Mouse (Mus musculus): Measurements from ENCODE around the gene Dapk2. TPM values are rescaled to one million over a fixed set of nuclear protein-coding genes. Genes with fewer than 3 reads are reported as not detected.

The Dapk2 gene
- polyA plus RNA-seq, 1 experiment from 2014 or later = 9.0 TPM

DNA sequence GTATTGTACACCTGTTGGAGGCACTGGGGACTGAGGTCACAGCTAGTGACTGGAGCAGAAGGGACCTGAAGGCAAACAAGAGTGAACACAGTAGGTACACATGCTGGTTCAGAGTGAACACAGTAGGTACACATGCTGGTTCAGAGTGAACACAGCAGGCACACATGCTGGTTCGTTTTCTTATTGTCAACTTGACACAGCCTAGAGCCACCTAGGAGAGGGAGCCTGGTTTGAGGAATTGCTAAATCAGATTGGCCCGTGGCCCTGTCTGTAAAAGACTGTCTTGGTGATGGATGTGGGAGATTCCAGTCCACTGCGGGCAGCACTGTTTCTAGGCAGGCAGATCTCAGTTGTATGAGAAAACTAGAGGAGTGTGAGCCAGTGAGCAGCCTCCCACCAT is 25.0 kb downstream of the Dapk2 start:
- H3K27me3 ChIP-seq (ENCODE audit: control insufficient read depth, insufficient read depth, low read length) = no peaks in the 10 kb centered on the region

DNA sequence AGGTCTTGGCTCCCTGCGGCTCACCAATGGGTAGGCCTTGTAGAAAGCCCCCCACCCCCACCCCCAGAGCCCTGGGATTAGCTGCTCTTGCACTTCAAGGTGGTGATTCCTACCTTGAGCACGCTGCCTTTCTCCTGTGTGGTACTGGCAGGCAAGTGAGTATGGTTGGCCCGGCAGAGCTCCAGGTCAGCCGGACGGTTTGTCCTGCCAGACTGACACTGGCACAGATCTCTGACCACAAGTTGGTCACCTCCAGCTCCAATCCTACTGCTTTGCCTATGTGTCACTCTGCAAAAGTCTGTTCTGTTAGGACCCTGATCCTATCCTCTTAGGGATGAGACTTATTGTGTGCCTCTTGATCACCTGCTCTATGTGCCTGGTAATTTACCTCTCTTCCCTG is 26.5 kb downstream of the Dapk2 start:
- no peak for DNase-seq (ENCODE audit: low spot score)
- WGBS = 58% methylated on average over 5 of the region's 5 CpGs
- no peak overlapping the region for H3K27ac ChIP-seq (ENCODE audit: low read depth, low read length)

More for the DNA sequence above, 25.0 kb downstream of the Dapk2 start:
- no peak for ATAC-seq (replicated peaks; ENCODE audit: low FRiP score)
- Histone ChIP-seq H3K9ac (ENCODE audit: low read length) (no peak overlapping the region), H3K9me3 (ENCODE audit: control insufficient read depth, low read length) (no peaks in the 10 kb centered on the region), H3K4me1 (replicated peaks; ENCODE audit: control insufficient read depth, insufficient read depth, low read length) (peaks cover 6% of the 10 kb centered on the region), H3K4me3 (ENCODE audit: low read depth, low read length) (no peak overlapping the region), H3K27ac (ENCODE audit: low read depth, low read length) (no peak overlapping the region), H3K4me2 (ENCODE audit: low read depth, low read length, severe bottlenecking) (no peak overlapping the region), H3K36me3 (ENCODE audit: control insufficient read depth, insufficient read depth, low read length) (no peaks in the 10 kb centered on the region)
- no peak for DNase-seq (ENCODE audit: low spot score)
- WGBS = 82% methylated on average over 3 of the region's 3 CpGs

DNA sequence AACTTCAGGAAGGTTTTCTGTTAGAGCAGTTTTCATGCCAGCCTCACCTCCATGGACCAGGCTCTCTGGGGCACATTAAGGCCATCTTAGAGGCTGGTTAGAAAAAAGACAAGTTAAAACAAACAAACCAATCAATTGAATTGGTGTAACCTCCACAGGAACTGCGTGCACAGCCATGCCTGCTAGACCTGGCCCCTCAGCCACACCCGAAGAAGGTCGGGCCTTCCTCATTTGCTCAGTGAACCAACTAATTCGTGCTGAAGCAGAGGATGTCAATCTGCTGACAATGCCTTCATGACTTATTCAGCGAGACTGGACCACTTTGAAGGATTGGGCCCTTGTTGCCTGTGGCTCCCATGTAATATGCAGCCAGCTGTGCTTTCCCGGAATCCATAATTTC is 28.4 kb downstream of the Dapk2 start:
- Histone ChIP-seq H3K27me3 (ENCODE audit: control insufficient read depth, insufficient read depth, low read length) (no peaks in the 10 kb centered on the region), H3K4me3 (ENCODE audit: low read depth, low read length) (no peak overlapping the region), H3K27ac (ENCODE audit: low read depth, low read length) (0 out of 2 replicates have a peak overlapping the region, but pooled peaks have one; percentile 12), H3K9ac (ENCODE audit: low read length) (no peak overlapping the region), H3K9me3 (ENCODE audit: control insufficient read depth, low read length) (no peaks in the 10 kb centered on the region), H3K4me1 (replicated peaks; ENCODE audit: control insufficient read depth, insufficient read depth, low read length) (peaks cover 6% of the 10 kb centered on the region), H3K4me2 (ENCODE audit: low read depth, low read length, severe bottlenecking) (no peak overlapping the region), H3K36me3 (ENCODE audit: control insufficient read depth, insufficient read depth, low read length) (no peaks in the 10 kb centered on the region)
- DNase-seq (ENCODE audit: low spot score) (no peak), ATAC-seq (replicated peaks; ENCODE audit: low FRiP score) (peak; percentile 44; the same call in 1 of the 2 replicates)
- WGBS = 14% methylated on average over 6 of the region's 6 CpGs

More for the DNA sequence above, 26.5 kb downstream of the Dapk2 start:
- Histone ChIP-seq H3K4me3 (ENCODE audit: low read depth, low read length) (no peak overlapping the region), H3K9ac (ENCODE audit: low read length) (no peak overlapping the region), H3K27me3 (ENCODE audit: control insufficient read depth, insufficient read depth, low read length) (no peaks in the 10 kb centered on the region), H3K4me1 (replicated peaks; ENCODE audit: control insufficient read depth, insufficient read depth, low read length) (peaks cover 6% of the 10 kb centered on the region), H3K4me2 (ENCODE audit: low read depth, low read length, severe bottlenecking) (no peak overlapping the region), H3K9me3 (ENCODE audit: control insufficient read depth, low read length) (no peaks in the 10 kb centered on the region), H3K36me3 (ENCODE audit: control insufficient read depth, insufficient read depth, low read length) (no peaks in the 10 kb centered on the region)
- ATAC-seq (replicated peaks; ENCODE audit: low FRiP score) = no peak

GRCm38 (mm10) chr9:66189026-66189425 is 31.0 kb downstream of the Dapk2 start:
- DNase-seq (ENCODE audit: low spot score) (no peak), ATAC-seq (replicated peaks; ENCODE audit: low FRiP score) (no peak)
- Histone ChIP-seq H3K9ac (ENCODE audit: low read length) (no peak overlapping the region), H3K36me3 (ENCODE audit: control insufficient read depth, insufficient read depth, low read length) (no peaks in the 10 kb centered on the region), H3K4me3 (ENCODE audit: low read depth, low read length) (no peak overlapping the region), H3K9me3 (ENCODE audit: control insufficient read depth, low read length) (no peaks in the 10 kb centered on the region), H3K27ac (ENCODE audit: low read depth, low read length) (no peak overlapping the region), H3K4me2 (ENCODE audit: low read depth, low read length, severe bottlenecking) (no peak overlapping the region), H3K4me1 (replicated peaks; ENCODE audit: control insufficient read depth, insufficient read depth, low read length) (peaks cover 6% of the 10 kb centered on the region), H3K27me3 (ENCODE audit: control insufficient read depth, insufficient read depth, low read length) (no peaks in the 10 kb centered on the region)
- WGBS = 65% methylated on average over 1 of the region's 1 CpGs

- Histone ChIP-seq H3K9me3 (ENCODE audit: control insufficient read depth, low read length) (no peaks in the 10 kb centered on the region), H3K27ac (ENCODE audit: low read depth, low read length) (no peak overlapping the region), H3K36me3 (ENCODE audit: control insufficient read depth, insufficient read depth, low read length) (no peaks in the 10 kb centered on the region), H3K27me3 (ENCODE audit: control insufficient read depth, insufficient read depth, low read length) (no peaks in the 10 kb centered on the region), H3K4me1 (replicated peaks; ENCODE audit: control insufficient read depth, insufficient read depth, low read length) (no peaks in the 10 kb centered on the region), H3K9ac (ENCODE audit: low read length) (no peak overlapping the region), H3K4me3 (ENCODE audit: low read depth, low read length) (no peak overlapping the region), H3K4me2 (ENCODE audit: low read depth, low read length, severe bottlenecking) (no peak overlapping the region)
- ATAC-seq (replicated peaks; ENCODE audit: low FRiP score) (no peak), DNase-seq (ENCODE audit: low spot score) (no peak)
- 80% methylated on average over 3 of the region's 3 CpGs for WGBS
Measured at GRCm38 (mm10) chr9:66194003-66194402, 36.0 kb downstream of the Dapk2 start.

DNA sequence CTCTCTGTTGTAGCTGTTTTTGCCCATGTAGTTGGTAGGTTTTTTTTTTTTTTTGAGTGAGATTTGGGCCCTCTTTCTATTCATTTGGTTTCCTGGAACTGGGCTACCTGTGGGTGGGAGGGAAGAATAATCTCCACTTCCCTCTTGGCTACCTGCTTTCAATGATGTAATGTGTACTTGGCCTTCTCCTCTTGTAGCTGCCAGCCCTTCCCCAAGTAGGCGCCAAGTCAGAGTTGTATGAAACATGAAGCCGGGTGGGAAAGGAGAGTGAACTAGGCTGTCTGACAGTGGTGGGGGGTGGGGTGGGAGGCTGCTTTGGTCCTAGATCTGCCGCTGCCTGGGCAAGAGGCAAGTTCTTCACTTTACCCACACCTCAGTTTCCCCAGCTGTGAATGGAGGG is 38.5 kb downstream of the Dapk2 start:
- H3K4me3 ChIP-seq (ENCODE audit: low read depth, low read length) = no peak overlapping the region
- no peak overlapping the region for H3K27ac ChIP-seq (ENCODE audit: low read depth, low read length)
- no peaks in the 10 kb centered on the region for H3K36me3 ChIP-seq (ENCODE audit: control insufficient read depth, insufficient read depth, low read length)
- no peaks in the 10 kb centered on the region for H3K27me3 ChIP-seq (ENCODE audit: control insufficient read depth, insufficient read depth, low read length)
- no peak overlapping the region for H3K9ac ChIP-seq (ENCODE audit: low read length)
- no peaks in the 10 kb centered on the region for H3K9me3 ChIP-seq (ENCODE audit: control insufficient read depth, low read length)
- no peaks in the 10 kb centered on the region for H3K4me1 ChIP-seq (replicated peaks; ENCODE audit: control insufficient read depth, insufficient read depth, low read length)
- H3K4me2 ChIP-seq (ENCODE audit: low read depth, low read length, severe bottlenecking) = no peak overlapping the region
- 92% methylated on average over 3 of the region's 3 CpGs for WGBS
- ATAC-seq (replicated peaks; ENCODE audit: low FRiP score) (no peak), DNase-seq (ENCODE audit: low spot score) (no peak)

DNA sequence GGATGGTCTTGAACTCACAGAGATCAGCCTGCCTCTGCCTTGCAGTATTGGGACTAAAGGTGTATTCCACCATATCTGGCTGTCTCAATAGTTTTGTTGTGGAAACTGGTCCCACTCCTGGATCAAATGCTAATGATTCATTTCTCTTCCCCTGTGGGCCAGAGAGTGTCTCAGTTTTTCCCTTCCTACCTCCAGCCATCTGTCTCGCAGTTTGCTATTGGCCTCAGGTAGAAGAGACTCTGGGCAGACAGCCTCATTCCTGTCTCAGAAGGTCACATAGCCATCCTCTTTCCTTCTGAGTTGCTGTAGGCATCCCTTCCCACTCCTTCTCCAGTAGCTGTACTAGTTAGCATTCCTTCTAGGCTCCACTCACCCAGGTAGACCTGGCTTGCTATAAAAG is 40.5 kb downstream of the Dapk2 start:
- Histone ChIP-seq H3K9ac (ENCODE audit: low read length) (no peak overlapping the region), H3K4me3 (ENCODE audit: low read depth, low read length) (no peak overlapping the region), H3K36me3 (ENCODE audit: control insufficient read depth, insufficient read depth, low read length) (no peaks in the 10 kb centered on the region), H3K4me1 (replicated peaks; ENCODE audit: control insufficient read depth, insufficient read depth, low read length) (no peaks in the 10 kb centered on the region), H3K27me3 (ENCODE audit: control insufficient read depth, insufficient read depth, low read length) (no peaks in the 10 kb centered on the region), H3K9me3 (ENCODE audit: control insufficient read depth, low read length) (no peaks in the 10 kb centered on the region), H3K27ac (ENCODE audit: low read depth, low read length) (no peak overlapping the region), H3K4me2 (ENCODE audit: low read depth, low read length, severe bottlenecking) (no peak overlapping the region)
- DNase-seq (ENCODE audit: low spot score) (no peak), ATAC-seq (replicated peaks; ENCODE audit: low FRiP score) (no peak)
- WGBS = 83% methylated on average over 1 of the region's 1 CpGs

- Histone ChIP-seq H3K27me3 (ENCODE audit: control insufficient read depth, insufficient read depth, low read length) (no peaks in the 10 kb centered on the region), H3K9ac (ENCODE audit: low read length) (no peak overlapping the region), H3K9me3 (ENCODE audit: control insufficient read depth, low read length) (no peaks in the 10 kb centered on the region), H3K27ac (ENCODE audit: low read depth, low read length) (no peak overlapping the region), H3K4me3 (ENCODE audit: low read depth, low read length) (no peak overlapping the region), H3K4me2 (ENCODE audit: low read depth, low read length, severe bottlenecking) (no peak overlapping the region), H3K36me3 (ENCODE audit: control insufficient read depth, insufficient read depth, low read length) (no peaks in the 10 kb centered on the region), H3K4me1 (replicated peaks; ENCODE audit: control insufficient read depth, insufficient read depth, low read length) (no peaks in the 10 kb centered on the region)
- WGBS = 85% methylated on average over 14 of the region's 14 CpGs
- DNase-seq (ENCODE audit: low spot score) (no peak), ATAC-seq (replicated peaks; ENCODE audit: low FRiP score) (no peak)
Measured at GRCm38 (mm10) chr9:66199657-66200410, 41.8 kb downstream of the Dapk2 start.

GRCm38 (mm10) chr9:66200411-66200789 is 42.4 kb downstream of the Dapk2 start:
- DNase-seq (ENCODE audit: low spot score) (no peak), ATAC-seq (replicated peaks; ENCODE audit: low FRiP score) (no peak)
- Histone ChIP-seq H3K4me2 (ENCODE audit: low read depth, low read length, severe bottlenecking) (no peak overlapping the region), H3K9ac (ENCODE audit: low read length) (no peak overlapping the region), H3K27ac (ENCODE audit: low read depth, low read length) (no peak overlapping the region), H3K27me3 (ENCODE audit: control insufficient read depth, insufficient read depth, low read length) (no peaks in the 10 kb centered on the region), H3K4me3 (ENCODE audit: low read depth, low read length) (no peak overlapping the region), H3K4me1 (replicated peaks; ENCODE audit: control insufficient read depth, insufficient read depth, low read length) (no peaks in the 10 kb centered on the region), H3K9me3 (ENCODE audit: control insufficient read depth, low read length) (no peaks in the 10 kb centered on the region), H3K36me3 (ENCODE audit: control insufficient read depth, insufficient read depth, low read length) (no peaks in the 10 kb centered on the region)
- 83% methylated on average over 5 of the region's 5 CpGs for WGBS

Measured in forebrain, embryonic 11.5 days (tissue).